Mouse (Mus musculus): ENCODE data around the gene Gm7929.
"Not testable (repeated sequence)": the region's sequence is repeated elsewhere in the genome, so short reads cannot be mapped to it uniquely, and the experiment has no call there.

The Gm7929 gene

DNA sequence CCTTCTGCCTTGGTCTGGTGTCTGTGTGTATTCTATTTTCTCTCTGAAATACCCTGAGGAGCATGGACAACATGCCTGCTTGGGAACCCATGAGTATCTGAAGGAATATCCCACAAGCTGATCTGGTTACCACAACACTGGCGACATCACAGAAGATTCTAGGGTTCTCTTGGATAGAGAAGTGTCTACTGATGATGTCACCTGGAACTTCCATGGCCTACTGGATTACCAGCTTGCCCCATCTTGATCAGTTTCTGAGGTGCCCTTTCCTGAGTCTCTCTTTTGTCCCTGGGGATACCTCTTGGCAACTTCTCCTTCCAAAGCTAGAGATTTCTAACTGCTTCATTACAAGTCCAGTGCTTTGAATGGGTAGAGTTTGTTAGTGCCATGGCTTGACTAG is at the start of gene Gm7929:
Gm7929 (minus strand) TSS at position 101 of the 400 bp plus-strand sequence.
- not testable (repeated sequence) for DNase-seq (ENCODE audit: low spot score in 2 of 2)

DNA sequence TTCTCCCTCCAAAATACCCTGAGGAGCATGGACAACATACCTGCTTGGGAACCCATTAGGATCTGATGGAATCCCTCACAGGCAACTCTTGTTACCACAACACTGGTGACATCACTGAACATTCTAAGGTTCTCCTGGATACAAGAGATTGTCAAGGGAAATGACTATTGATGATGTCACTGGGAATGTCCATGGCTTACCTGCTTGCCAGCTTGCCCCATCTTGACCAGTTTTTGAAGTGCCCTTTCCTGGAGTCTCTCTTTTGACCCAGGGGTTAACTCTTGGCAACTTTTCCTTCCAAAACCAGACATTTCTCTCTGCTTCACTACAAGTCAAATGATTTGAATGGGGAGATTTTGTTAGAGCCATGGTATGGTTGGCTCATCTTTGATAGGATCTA is 21.9 kb upstream of the Gm7929 start, which contains the start of gene Gm47189:
Gm47189 (minus strand) TSS at position 101 of the 400 bp plus-strand sequence.
- DNase-seq (ENCODE audit: low spot score in 2 of 2), result not testable (repeated sequence)

DNA sequence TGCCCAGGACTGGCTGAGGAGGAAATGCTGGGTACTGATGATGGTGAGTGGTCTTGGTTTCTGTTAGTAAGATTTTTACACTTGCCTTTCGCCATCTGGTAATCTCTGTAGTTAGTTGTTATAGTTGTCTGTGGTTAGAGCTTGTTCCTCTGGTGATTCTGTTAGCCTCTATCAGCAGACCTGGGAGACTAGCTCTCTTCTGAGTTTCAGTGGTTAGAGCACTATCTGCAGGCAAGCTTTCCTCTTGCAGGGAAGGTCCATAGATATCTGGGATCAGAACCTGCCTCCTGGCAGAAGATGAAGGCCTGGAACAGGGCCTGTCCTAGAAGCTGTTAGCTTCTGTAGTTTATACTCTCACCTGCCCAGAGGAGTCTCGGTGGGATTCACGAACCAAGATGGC is 5.5 kb upstream of the Gm7929 start:
- peak; percentile 0 to 1 for DNase-seq (ENCODE audit: low spot score in 2 of 2)

DNA sequence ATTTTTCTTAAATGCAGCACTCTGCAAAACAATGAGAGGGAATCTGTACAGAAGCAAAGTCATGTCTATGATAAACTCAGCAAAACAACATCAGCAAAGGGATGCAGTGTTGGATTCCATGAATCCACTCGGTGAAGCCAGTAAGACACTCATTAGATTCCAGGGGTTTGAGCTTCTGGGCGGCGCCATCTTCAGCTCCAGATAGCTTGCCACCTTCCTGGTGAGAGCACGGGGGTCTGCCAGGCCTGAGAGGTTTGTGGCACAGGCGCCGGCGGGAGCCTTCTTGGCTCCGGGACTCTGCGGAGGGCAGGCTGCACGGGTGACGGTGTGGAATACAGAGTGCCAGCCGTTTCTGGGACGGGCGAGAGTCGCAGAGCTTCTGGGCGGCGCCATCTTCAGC is 27.0 kb downstream of the Gm7929 start:
- DNase-seq (ENCODE audit: low spot score in 2 of 2), result not testable (repeated sequence)

DNA sequence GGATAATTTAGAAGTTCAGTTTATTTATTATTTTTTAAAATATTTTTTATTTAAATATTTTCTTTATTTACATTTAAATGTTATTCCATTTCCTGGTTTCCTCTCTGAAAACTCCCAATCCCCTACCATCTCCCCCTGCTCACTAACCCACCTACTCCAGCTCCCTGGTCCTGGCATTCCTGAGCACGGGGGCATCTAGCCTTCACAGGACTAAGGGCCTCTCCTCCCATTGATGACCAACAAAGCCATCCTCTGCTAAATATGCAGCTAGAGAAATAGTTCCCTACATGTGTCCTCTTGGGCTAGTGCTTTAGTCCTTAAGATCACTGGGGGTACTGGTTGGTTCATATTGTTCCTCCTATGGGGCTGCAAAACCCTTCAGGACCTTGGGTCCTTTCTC is 33.2 kb downstream of the Gm7929 start:
- not testable (repeated sequence) for DNase-seq (ENCODE audit: low spot score in 2 of 2)

DNA sequence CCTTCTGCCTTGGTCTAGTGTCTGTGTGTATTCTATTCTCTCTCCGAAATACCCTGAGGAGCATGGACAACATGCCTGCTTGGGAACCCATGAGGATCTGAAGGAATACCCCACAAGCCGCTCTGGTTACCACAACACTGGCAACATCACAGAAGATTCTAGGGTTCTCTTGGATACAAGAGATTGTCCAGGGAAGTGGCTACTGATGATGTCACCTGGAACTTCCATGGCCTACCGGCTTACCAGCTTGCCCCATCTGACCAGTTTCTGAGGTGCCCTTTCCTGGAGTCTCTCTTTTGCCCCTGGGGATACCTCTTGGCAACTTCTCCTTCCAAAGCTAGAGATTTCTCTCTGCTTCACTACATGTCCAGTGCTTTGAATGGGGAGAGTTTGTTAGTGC is 48.6 kb downstream of the Gm7929 start, which contains the start of gene Gm8068:
Gm8068 (minus strand) TSS at position 101 of the 400 bp plus-strand sequence.
- not testable (repeated sequence) for DNase-seq (ENCODE audit: low spot score in 2 of 2)
